Mouse (Mus musculus) forebrain, embryonic 10.5 days (tissue): ENCODE results near the gene Arl15. TPM values are rescaled to one million over a fixed set of nuclear protein-coding genes. Genes with fewer than 3 reads are reported as not detected.
A peak's percentile ranks its signal among the peaks of the same experiment; 100 is the strongest.
"Not testable (repeated sequence)": the region's sequence is repeated elsewhere in the genome, so short reads cannot be mapped to it uniquely, and the experiment has no call there.

Source experiments
- DNase-seq: peaks from one replicate; pipeline ENCODE4 v3.0.0-alpha.2; 2017; ENCODE audit warnings: low spot score; ENCODE audit errors: extremely low spot score
- H3K27ac ChIP-seq: fragments of 300-500 bp; sonication (generic); 2 replicates; pipeline ENCODE4 v1.5.1; 2016; ENCODE audit warnings: mild to moderate bottlenecking
- H3K27me3 ChIP-seq: fragments of 300-500 bp; sonication (generic); 2 replicates; pipeline ENCODE4 v1.6.1; 2016; ENCODE audit warnings: mild to moderate bottlenecking; ENCODE audit not compliant: poor library complexity, severe bottlenecking
- H3K36me3 ChIP-seq: fragments of 300-500 bp; sonication (generic); replicated peaks from 2 replicates; pipeline ENCODE4 v1.6.1; 2016; ENCODE audit warnings: mild to moderate bottlenecking, moderate library complexity
- H3K4me1 ChIP-seq: fragments of 300-500 bp; sonication (generic); 2 replicates; pipeline ENCODE4 v1.6.1; 2016
- H3K4me3 ChIP-seq: fragments of 300-500 bp; sonication (generic); 2 replicates; pipeline ENCODE4 v1.5.1; 2016; ENCODE audit warnings: mild to moderate bottlenecking, moderate library complexity
- H3K9me3 ChIP-seq: fragments of 300-500 bp; sonication (generic); 2 replicates; pipeline ENCODE4 v1.6.1; 2016; ENCODE audit warnings: mild to moderate bottlenecking, moderate library complexity
- WGBS: fragments of 180-500 bp; shearing (Covaris S2); methylation state at CpG from one replicate; pipeline ENCODE4 v1.1.7; 2016; 5-methylcytosine and 5-hydroxymethylcytosine counted together
- polyA plus RNA-seq: library from polyadenylated mRNA; unstranded; fragments of >200 nt; fragmentation: Nextera tagmentation; extraction: Ambion mirVana; gene quantifications from 2 replicates; pipeline ENCODE4 v1.2.1, GENCODE M21; 2016

The Arl15 gene
- polyA plus RNA-seq, 1 experiment from 2014 or later, result 11.6 TPM

DNA sequence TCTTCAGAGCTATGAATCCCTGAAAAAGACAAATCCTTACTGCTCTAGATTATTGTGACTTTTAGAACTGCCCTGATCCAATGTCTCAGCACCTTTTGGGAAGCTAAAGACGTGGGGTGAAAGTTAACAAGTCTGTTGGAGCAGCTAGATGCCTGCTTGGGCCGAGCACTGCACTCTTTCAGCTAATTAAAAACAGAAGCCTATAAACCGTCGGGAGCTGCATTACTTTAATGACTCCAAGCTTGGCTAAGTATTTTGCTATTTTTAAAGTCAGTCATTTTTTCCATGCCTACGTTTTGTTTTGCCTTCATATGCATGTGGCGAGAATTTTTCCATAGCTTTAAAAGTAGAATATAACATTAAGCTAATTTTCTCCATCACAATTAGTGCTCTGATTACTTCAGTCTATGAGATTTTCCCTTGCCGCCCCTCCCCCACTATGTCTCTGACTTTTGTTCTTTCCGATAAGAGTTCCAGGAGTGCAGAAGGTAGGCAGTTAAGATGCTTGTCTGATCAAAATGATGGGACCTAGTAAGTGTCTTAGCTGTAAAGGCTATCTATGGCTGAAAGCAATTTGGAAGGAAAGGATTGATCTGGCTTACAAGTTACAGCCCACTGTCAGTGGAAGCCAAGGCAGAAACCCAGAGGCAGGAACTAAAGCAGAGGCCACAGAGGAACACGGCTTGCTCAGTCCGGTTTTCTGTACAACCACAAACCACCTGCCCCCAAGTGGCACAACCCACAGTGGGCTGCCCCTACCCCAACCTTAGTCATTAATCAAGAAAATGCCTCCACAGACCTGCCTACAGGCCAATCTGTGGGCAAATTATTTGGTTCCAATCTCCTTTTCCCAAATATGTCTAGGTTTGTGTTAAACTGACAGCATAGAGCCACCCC lies 18.8 kb upstream of the Arl15 start:
- no peaks in the 10 kb centered on the region for H3K27me3 ChIP-seq
- no peak for DNase-seq
- H3K4me3 ChIP-seq, result no peak overlapping the region
- peaks cover 8% of the 10 kb centered on the region; the same call in 1 of the 2 replicates for H3K4me1 ChIP-seq
- no peaks in the 10 kb centered on the region for H3K36me3 ChIP-seq
- H3K27ac ChIP-seq, result no peak overlapping the region
- no peaks in the 10 kb centered on the region for H3K9me3 ChIP-seq
- WGBS, result 75% methylated on average over 10 of the region's 10 CpGs

- WGBS, result 96% methylated on average over 5 of the region's 5 CpGs
- Histone ChIP-seq H3K9me3 (no peaks in the 10 kb centered on the region), H3K4me1 (peaks cover 9% of the 10 kb centered on the region), H3K27ac (no peak overlapping the region), H3K36me3 (no peaks in the 10 kb centered on the region), H3K4me3 (no peak overlapping the region), H3K27me3 (no peaks in the 10 kb centered on the region)
- DNase-seq, result no peak
Observed at GRCm38 (mm10) chr13:113785803-113786202, 8.5 kb upstream of the Arl15 start.

GRCm38 (mm10) chr13:113787136-113787535 lies 7.2 kb upstream of the Arl15 start:
- H3K36me3 ChIP-seq, result no peaks in the 10 kb centered on the region
- H3K4me1 ChIP-seq, result peaks cover 9% of the 10 kb centered on the region
- no peaks in the 10 kb centered on the region for H3K27me3 ChIP-seq
- no peak overlapping the region for H3K4me3 ChIP-seq
- no peak overlapping the region for H3K27ac ChIP-seq
- 73% methylated on average over 8 of the region's 8 CpGs for WGBS
- H3K9me3 ChIP-seq, result no peaks in the 10 kb centered on the region
- DNase-seq, result no peak

DNA sequence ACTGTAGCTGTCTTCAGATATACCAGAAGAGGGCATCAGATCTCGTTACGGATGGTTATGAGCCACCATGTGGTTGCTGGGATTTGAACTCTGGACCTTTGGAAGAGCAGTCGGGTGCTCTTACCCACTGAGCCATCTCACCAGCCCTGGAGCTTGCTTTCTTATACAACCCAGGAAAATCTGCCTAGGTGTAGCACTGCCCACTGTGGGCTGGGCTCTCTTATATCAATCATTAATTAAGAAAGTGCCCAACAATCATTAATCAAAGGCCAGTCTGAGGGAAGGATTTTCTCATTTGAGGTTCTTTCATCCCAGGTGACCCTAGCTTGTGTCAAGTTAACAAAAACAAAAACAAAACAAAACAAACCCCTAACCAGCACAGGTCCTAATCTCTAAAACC lies 4.3 kb upstream of the Arl15 start:
- H3K4me3 ChIP-seq, H3K36me3 ChIP-seq, H3K27ac ChIP-seq, DNase-seq, H3K4me1 ChIP-seq, H3K27me3 ChIP-seq, H3K9me3 ChIP-seq: not testable (repeated sequence)
- WGBS, result 92% methylated on average over 3 of the region's 3 CpGs

GRCm38 (mm10) chr13:113793637-113794036 lies 668 bp upstream of the Arl15 start:
- Histone ChIP-seq H3K4me1 (peaks cover 27% of the 10 kb centered on the region), H3K9me3 (no peaks in the 10 kb centered on the region), H3K36me3 (no peaks in the 10 kb centered on the region), H3K4me3 (peak overlapping the region; percentile 87), H3K27ac (peak overlapping the region; percentile 95), H3K27me3 (no peaks in the 10 kb centered on the region)
- WGBS, result 84% methylated on average over 9 of the region's 9 CpGs
- DNase-seq, result no peak

- H3K4me3 ChIP-seq, result peak overlapping the region; percentile 87
- H3K27ac ChIP-seq, result peak overlapping the region; percentile 95
- H3K9me3 ChIP-seq, result no peaks in the 10 kb centered on the region
- H3K4me1 ChIP-seq, result peaks cover 27% of the 10 kb centered on the region
- DNase-seq, result peak; percentile 69
- peaks cover 5% of the 10 kb centered on the region; the same call in 1 of the 2 replicates for H3K36me3 ChIP-seq
- 3% methylated on average over 52 of the region's 52 CpGs for WGBS
- no peaks in the 10 kb centered on the region for H3K27me3 ChIP-seq
Observed at GRCm38 (mm10) chr13:113794705-113795655, 675 bp downstream of the Arl15 start.

DNA sequence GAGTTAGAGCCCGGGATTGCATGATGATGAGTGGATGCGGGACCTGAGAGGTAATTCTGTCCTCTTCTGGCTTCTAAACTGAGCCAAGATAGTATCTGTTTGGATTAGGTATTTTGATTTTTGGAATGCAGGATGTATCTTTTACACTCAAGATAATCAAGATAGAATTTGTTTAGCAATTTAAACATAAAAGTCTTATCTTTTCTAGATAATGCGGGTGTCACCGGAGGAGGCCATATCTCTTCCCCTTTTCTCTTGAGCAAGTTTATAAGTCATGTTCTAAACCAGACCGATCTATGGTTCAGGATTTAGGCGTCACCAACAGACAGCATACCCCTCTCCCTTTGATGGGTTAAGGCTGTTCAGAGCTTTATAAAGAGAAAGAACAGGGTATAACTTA lies 3.1 kb downstream of the Arl15 start:
- Histone ChIP-seq H3K4me3 (no peak overlapping the region), H3K27me3 (no peaks in the 10 kb centered on the region), H3K4me1 (peaks cover 27% of the 10 kb centered on the region), H3K36me3 (peaks cover 5% of the 10 kb centered on the region; the same call in 1 of the 2 replicates), H3K9me3 (no peaks in the 10 kb centered on the region), H3K27ac (no peak overlapping the region)
- WGBS, result 94% methylated on average over 6 of the region's 6 CpGs
- no peak for DNase-seq

DNA sequence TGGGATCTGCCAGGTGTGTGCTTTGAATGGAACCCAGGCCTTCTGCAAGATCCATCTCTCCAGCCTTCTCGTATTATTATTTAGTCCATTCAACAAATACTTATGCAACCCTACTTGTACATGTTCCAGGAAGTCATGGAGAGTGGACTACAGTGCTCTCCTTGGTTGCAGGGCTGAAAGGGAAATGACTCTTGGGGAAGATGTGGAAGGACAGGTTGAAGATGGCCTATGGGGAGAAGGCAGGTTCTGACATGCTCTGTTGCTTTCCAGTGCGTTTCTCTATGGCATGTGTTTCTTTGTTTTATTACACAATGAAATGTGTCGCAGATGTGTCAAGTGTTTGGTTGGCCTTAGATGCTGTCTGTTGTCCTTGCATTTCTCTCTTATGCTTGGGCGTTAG lies 5.1 kb downstream of the Arl15 start:
- Histone ChIP-seq H3K9me3 (no peaks in the 10 kb centered on the region), H3K27ac (no peak overlapping the region), H3K27me3 (no peaks in the 10 kb centered on the region), H3K36me3 (peaks cover 5% of the 10 kb centered on the region; the same call in 1 of the 2 replicates), H3K4me1 (peaks cover 22% of the 10 kb centered on the region), H3K4me3 (no peak overlapping the region)
- no peak for DNase-seq
- 90% methylated on average over 4 of the region's 4 CpGs for WGBS

GRCm38 (mm10) chr13:113800246-113800645 lies 5.9 kb downstream of the Arl15 start:
- Histone ChIP-seq H3K4me3 (no peak overlapping the region), H3K9me3 (no peaks in the 10 kb centered on the region), H3K36me3 (peaks cover 5% of the 10 kb centered on the region; the same call in 1 of the 2 replicates), H3K27me3 (no peaks in the 10 kb centered on the region), H3K4me1 (peaks cover 20% of the 10 kb centered on the region), H3K27ac (no peak overlapping the region)
- 94% methylated on average over 4 of the region's 4 CpGs for WGBS
- DNase-seq, result no peak

DNA sequence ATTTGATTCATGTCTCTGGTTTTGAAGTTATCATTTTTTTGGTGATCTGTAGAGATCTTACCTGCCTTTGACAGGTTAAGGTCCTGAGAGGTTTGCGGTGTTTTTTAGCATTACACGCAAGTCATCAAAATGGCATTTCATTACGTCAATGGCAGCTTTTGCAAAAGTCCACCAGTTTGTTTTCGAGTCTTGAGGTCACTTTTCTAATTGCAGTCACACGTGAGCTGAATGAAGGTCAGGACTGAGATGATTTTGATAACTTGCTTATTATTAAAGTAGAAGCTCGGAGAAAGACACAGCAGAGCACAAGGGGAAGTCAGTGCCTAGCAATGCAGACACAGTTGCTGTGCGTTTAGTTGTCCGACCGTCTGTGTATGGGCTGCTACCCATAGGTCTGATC lies 8.3 kb downstream of the Arl15 start:
- DNase-seq, result no peak
- Histone ChIP-seq H3K36me3 (peaks cover 5% of the 10 kb centered on the region; the same call in 1 of the 2 replicates), H3K4me3 (no peak overlapping the region), H3K27me3 (no peaks in the 10 kb centered on the region), H3K9me3 (peaks cover 4% of the 10 kb centered on the region; the same call in 1 of the 2 replicates), H3K27ac (no peak overlapping the region), H3K4me1 (no peaks in the 10 kb centered on the region)
- WGBS, result 92% methylated on average over 9 of the region's 9 CpGs

DNA sequence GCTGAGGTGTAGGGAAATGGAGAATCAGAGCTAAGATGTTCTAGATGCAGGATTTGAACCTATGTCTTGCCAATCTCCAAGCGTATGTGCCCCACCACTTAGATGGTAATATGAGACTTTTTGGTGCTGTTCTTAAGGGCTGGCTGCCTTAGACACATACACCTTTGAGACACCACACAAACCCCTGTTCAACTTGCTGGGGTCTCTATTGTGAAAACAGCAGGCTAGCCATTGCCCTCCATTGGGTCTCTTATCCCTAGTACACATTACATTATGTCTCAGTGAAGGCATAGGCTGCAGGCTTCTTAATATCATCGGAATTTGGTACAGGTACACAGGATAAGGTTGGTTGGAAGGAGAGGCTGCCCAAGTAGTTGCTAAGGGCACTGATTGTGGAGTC lies 16.8 kb downstream of the Arl15 start:
- H3K4me3 ChIP-seq, result no peak overlapping the region
- peaks cover 34% of the 10 kb centered on the region for H3K4me1 ChIP-seq
- H3K9me3 ChIP-seq, result peaks cover 4% of the 10 kb centered on the region; the same call in 1 of the 2 replicates
- H3K27ac ChIP-seq, result no peak overlapping the region
- H3K36me3 ChIP-seq, result no peaks in the 10 kb centered on the region
- no peak for DNase-seq
- 93% methylated on average over 2 of the region's 2 CpGs for WGBS
- H3K27me3 ChIP-seq, result no peaks in the 10 kb centered on the region

- Histone ChIP-seq H3K9me3 (peaks cover 2% of the 10 kb centered on the region; the same call in 1 of the 2 replicates), H3K27ac (no peak overlapping the region), H3K4me1 (peaks cover 42% of the 10 kb centered on the region), H3K27me3 (no peaks in the 10 kb centered on the region), H3K4me3 (no peak overlapping the region), H3K36me3 (peaks cover under 1% of the 10 kb centered on the region; the same call in 1 of the 2 replicates)
- WGBS, result 79% methylated on average over 9 of the region's 9 CpGs
- no peak for DNase-seq
Observed at GRCm38 (mm10) chr13:113811910-113812592, 17.7 kb downstream of the Arl15 start.
